Mouse (Mus musculus) liver, adult 2 months (tissue): ENCODE measurements at regions not wholly inside any gene's neighbourhood (a gene's known extent, or its start where the extent isn't known, plus 50 kb on each side); places are given as distances from the start of the nearest gene placed in this dataset.

Experiments
- CTCF ChIP-seq: fragments of 200-500 bp; IDR thresholded peaks from 2 replicates; pipeline ENCODE4 v1.5.1; 2011; ENCODE audit warnings: low read depth, low read length, control low read depth
- POLR2A ChIP-seq: fragments of 200-500 bp; IDR thresholded peaks from 2 replicates; pipeline ENCODE4 v1.6.1; 2011; ENCODE audit warnings: low read length, control low read depth; ENCODE audit not compliant: insufficient read depth; ENCODE audit errors: extremely low read depth

DNA sequence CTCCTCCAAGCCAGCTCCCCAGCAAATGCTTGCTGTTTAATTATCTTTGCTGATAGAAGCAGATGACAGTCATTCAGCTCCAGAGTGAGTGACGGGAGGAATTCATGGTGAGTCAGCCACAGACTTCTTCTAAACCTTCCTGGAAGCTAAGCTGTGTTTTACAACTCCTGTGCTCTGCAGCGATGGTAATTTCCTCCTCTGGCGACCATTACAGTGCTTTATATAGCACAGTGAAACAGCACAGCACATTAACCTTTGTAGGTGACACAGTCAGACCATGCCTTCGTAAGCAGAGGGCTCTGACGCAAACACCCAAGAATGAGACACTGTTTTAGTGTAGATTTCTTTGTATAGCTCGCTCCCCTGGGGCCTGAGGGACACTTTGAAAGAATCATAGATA, 83.3 kb downstream of the Scp2d1 start:
- TF ChIP-seq CTCF: no peak
- no peak for TF ChIP-seq POLR2A
